Mouse (Mus musculus) megakaryocyte, adult 5-6 weeks (primary cell): ENCODE data around the gene Cma2. TPM values are rescaled to one million over a fixed set of nuclear protein-coding genes. Genes with fewer than 3 reads are reported as not detected.
"Not testable (repeated sequence)": the region's sequence is repeated elsewhere in the genome, so short reads cannot be mapped to it uniquely, and the experiment has no call there.

Source experiments
- ATAC-seq: 2 replicates; pipeline ENCODE4 v1.8.0; 2016; ENCODE audit warnings: mild to moderate bottlenecking, inconsistent platforms; ENCODE audit not compliant: poor library complexity, severe bottlenecking
- total RNA-seq, 2 experiments: library from RNA; stranded (forward) in 1 of 2; stranded (reverse) in 1 of 2; fragments of 153-499, 151-499 nt in 1 of 2; fragments of 221-1000, 200-1000 nt in 1 of 2; gene quantifications; 2 replicates each; pipeline versions ENCODE4 v1.2.3 to v1.2.4; 2015 to 2017

The Cma2 gene
- total RNA-seq, 2 experiments from 2014 or later = not detected

DNA sequence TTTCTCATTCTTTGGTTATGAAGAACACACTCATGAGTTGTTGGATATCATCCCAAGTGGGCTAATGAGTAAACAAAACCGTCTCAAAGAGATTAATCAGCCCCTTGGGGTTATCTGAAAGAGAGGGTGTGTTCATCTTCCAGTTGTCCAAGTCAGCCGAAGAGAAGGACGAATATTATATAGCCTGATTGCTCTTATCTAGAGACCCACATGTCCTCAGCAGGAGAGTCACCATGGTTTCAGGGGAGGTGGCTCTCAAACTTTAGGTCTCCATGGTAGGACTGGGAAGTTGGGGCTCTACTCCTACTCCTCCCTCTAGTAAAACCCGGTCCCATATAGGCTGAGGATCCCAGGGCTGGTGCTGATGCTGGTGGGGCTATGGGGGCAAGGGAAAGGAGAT is 70.5 kb downstream of the Cma2 start:
- ATAC-seq = not testable (repeated sequence)

Other genes with a start within 250 kb of the Cma2 start
- 1.6 and 1.7 TPM in 2 replicates for gene Tgm1, start 237.1 kb upstream of the Cma2 start, total RNA-seq (2015)
- 1.0 and 2.1 TPM in 2 replicates for gene Tgm1, start 237.1 kb upstream of the Cma2 start, total RNA-seq (2017)
- 10.0 and 12.5 TPM in 2 replicates for gene Rabggta, start 228.7 kb upstream of the Cma2 start, total RNA-seq (2015)
- 8.5 and 13.7 TPM in 2 replicates for gene Rabggta, start 228.7 kb upstream of the Cma2 start, total RNA-seq (2017)
- 112 and 121 TPM in 2 replicates for gene Dhrs1, start 205.3 kb upstream of the Cma2 start, total RNA-seq (2015)
- gene Dhrs1, start 205.3 kb upstream of the Cma2 start, total RNA-seq (2017) = 44.1 and 55.0 TPM in 2 replicates
- gene Nop9, start 205.3 kb upstream of the Cma2 start, total RNA-seq (2015) = 10.4 and 12.2 TPM in 2 replicates
- gene Nop9, start 205.3 kb upstream of the Cma2 start, total RNA-seq (2017) = 11.7 and 13.9 TPM in 2 replicates
- 0.27 and 1.5 TPM in 2 replicates for gene Cideb, start 192.5 kb upstream of the Cma2 start, total RNA-seq (2015)
- 0.22 TPM in 1 of 2 replicates, not detected in the other for gene Cideb, start 192.5 kb upstream of the Cma2 start, total RNA-seq (2017)
- gene Ltb4r2, start 189.6 kb upstream of the Cma2 start, total RNA-seq (2015) = 0.16 and 0.21 TPM in 2 replicates
- gene Ltb4r2, start 189.6 kb upstream of the Cma2 start, total RNA-seq (2017) = 0.33 and 0.53 TPM in 2 replicates
- gene Ltb4r1, start 185.0 kb upstream of the Cma2 start, total RNA-seq (2015) = 41.4 and 46.4 TPM in 2 replicates
- gene Ltb4r1, start 185.0 kb upstream of the Cma2 start, total RNA-seq (2017) = 57.4 and 68.0 TPM in 2 replicates
- not detected in 2 replicates for gene Adcy4, start 166.9 kb upstream of the Cma2 start, total RNA-seq (2015)
- 0.15 TPM in 1 of 2 replicates, not detected in the other for gene Adcy4, start 166.9 kb upstream of the Cma2 start, total RNA-seq (2017)
- 79.0 and 82.5 TPM in 2 replicates for gene Ripk3, start 162.1 kb upstream of the Cma2 start, total RNA-seq (2015)
- 24.2 and 30.0 TPM in 2 replicates for gene Ripk3, start 162.1 kb upstream of the Cma2 start, total RNA-seq (2017)
- not detected in 2 replicates for gene Nfatc4, start 127.8 kb upstream of the Cma2 start, total RNA-seq (2015)
- not detected in 2 replicates for gene Nfatc4, start 127.8 kb upstream of the Cma2 start, total RNA-seq (2017)
- 1.1 and 1.6 TPM in 2 replicates for gene Nynrin, start 97.0 kb upstream of the Cma2 start, total RNA-seq (2015)
- 1.4 and 1.5 TPM in 2 replicates for gene Nynrin, start 97.0 kb upstream of the Cma2 start, total RNA-seq (2017)
- gene Cbln3, start 66.6 kb upstream of the Cma2 start, total RNA-seq (2015) = 0.40 TPM in 1 of 2 replicates, not detected in the other
- gene Cbln3, start 66.6 kb upstream of the Cma2 start, total RNA-seq (2017) = 0.44 TPM in 1 of 2 replicates, not detected in the other
- 9.4 and 11.8 TPM in 2 replicates for gene Khnyn, start 66.0 kb upstream of the Cma2 start, total RNA-seq (2015)
- gene Khnyn, start 66.0 kb upstream of the Cma2 start, total RNA-seq (2017) = 33.7 and 37.6 TPM in 2 replicates
- gene Sdr39u1, start 50.7 kb upstream of the Cma2 start, total RNA-seq (2015) = 1.9 and 3.0 TPM in 2 replicates
- 0.99 and 2.9 TPM in 2 replicates for gene Sdr39u1, start 50.7 kb upstream of the Cma2 start, total RNA-seq (2017)
- 0.51 and 1.0 TPM in 2 replicates for gene Cma1, start 6.3 kb upstream of the Cma2 start, total RNA-seq (2015)
- 1.8 TPM in 1 of 2 replicates, not detected in the other for gene Cma1, start 6.3 kb upstream of the Cma2 start, total RNA-seq (2017)
- gene Mcpt1, start 67.0 kb downstream of the Cma2 start, total RNA-seq (2015) = not detected in 2 replicates
- not detected in 2 replicates for gene Mcpt1, start 67.0 kb downstream of the Cma2 start, total RNA-seq (2017)
- gene Mcpt9, start 79.5 kb downstream of the Cma2 start, total RNA-seq (2015) = not detected in 2 replicates
- gene Mcpt9, start 79.5 kb downstream of the Cma2 start, total RNA-seq (2017) = not detected in 2 replicates
- gene Mcpt2, start 91.1 kb downstream of the Cma2 start, total RNA-seq (2015) = not detected in 2 replicates
- not detected in 2 replicates for gene Mcpt2, start 91.1 kb downstream of the Cma2 start, total RNA-seq (2017)
- not detected in 2 replicates for gene Mcpt4, start 111.3 kb downstream of the Cma2 start, total RNA-seq (2015)
- gene Mcpt4, start 111.3 kb downstream of the Cma2 start, total RNA-seq (2017) = not detected in 2 replicates
- gene Mcpt8, start 134.3 kb downstream of the Cma2 start, total RNA-seq (2015) = 641 and 651 TPM in 2 replicates
- gene Mcpt8, start 134.3 kb downstream of the Cma2 start, total RNA-seq (2017) = 298 and 314 TPM in 2 replicates
- 302 and 309 TPM in 2 replicates for gene Ctsg, start 151.6 kb downstream of the Cma2 start, total RNA-seq (2015)
- 280 and 285 TPM in 2 replicates for gene Ctsg, start 151.6 kb downstream of the Cma2 start, total RNA-seq (2017)
- not detected in 2 replicates for gene Gzme, start 169.6 kb downstream of the Cma2 start, total RNA-seq (2015)
- not detected in 2 replicates for gene Gzme, start 169.6 kb downstream of the Cma2 start, total RNA-seq (2017)
- gene Gzmd, start 181.6 kb downstream of the Cma2 start, total RNA-seq (2015) = not detected in 2 replicates
- not detected in 2 replicates for gene Gzmd, start 181.6 kb downstream of the Cma2 start, total RNA-seq (2017)
- not detected in 2 replicates for gene Gzmg, start 208.6 kb downstream of the Cma2 start, total RNA-seq (2015)
- gene Gzmg, start 208.6 kb downstream of the Cma2 start, total RNA-seq (2017) = not detected in 2 replicates
- gene Gzmn, start 223.6 kb downstream of the Cma2 start, total RNA-seq (2015) = not detected in 2 replicates
- gene Gzmn, start 223.6 kb downstream of the Cma2 start, total RNA-seq (2017) = not detected in 2 replicates